Mouse (Mus musculus) adrenal gland (tissue): ENCODE data around the gene Hnf4a.
"Not testable (repeated sequence)": the region's sequence is repeated elsewhere in the genome, so short reads cannot be mapped to it uniquely, and the experiment has no call there.

Experiments used
- intact Hi-C: fragments of 180-260 bp; cut with DNase I; formaldehyde crosslinking; loops from one replicate; pipeline ENCODE4 v1.15.1; 2025
- long read RNA-seq, 2 experiments: library from polyadenylated mRNA; unstranded; transcript quantifications; one replicate each; pipeline ENCODE4 v2.0.0; 2020; ENCODE audit warnings: borderline replicate concordance in 1 of 2; ENCODE audit not compliant: insufficient replicate concordance in 1 of 2

Gene Hnf4a
- long read RNA-seq, experiment 1 = 0 reads
- long read RNA-seq, experiment 2 = 0 reads

DNA sequence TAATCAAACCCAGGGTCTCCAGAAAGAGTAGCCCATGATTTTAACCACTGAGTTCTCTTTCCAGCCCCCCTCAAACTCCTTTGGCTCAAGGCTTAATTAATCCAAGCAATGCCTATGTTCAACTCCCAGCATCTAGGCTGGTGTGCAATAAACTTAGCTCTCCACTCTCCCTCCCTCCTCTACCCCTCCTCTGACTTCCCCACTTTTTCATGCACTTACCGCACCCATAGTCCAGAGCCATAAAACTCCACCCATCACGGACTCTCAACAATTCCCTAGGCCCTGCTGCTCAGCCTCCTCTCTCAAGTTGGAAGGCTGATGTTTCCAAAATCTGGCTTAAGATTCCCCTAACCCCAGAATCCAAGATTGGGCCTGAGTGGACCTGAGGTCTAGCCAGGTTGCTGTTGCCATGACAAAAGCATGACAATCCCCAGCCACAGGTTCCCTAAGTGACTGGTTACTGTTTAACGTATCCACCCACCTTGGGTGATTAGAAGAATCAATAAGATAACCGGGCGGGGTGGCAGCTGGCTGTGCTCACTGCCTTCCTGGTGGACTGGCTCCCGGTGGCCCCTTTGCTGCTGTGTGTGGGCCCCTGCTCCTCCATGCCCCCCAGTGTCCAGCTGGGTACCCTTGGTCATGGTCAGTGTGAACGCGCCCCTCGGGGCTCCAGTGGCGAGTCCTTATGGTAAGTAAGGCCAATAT is at the start of gene Hnf4a:
TSS of gene Hnf4a (plus strand) at position 509 of the 705 bp plus-strand sequence.
- intact Hi-C loops = no loop called here

DNA sequence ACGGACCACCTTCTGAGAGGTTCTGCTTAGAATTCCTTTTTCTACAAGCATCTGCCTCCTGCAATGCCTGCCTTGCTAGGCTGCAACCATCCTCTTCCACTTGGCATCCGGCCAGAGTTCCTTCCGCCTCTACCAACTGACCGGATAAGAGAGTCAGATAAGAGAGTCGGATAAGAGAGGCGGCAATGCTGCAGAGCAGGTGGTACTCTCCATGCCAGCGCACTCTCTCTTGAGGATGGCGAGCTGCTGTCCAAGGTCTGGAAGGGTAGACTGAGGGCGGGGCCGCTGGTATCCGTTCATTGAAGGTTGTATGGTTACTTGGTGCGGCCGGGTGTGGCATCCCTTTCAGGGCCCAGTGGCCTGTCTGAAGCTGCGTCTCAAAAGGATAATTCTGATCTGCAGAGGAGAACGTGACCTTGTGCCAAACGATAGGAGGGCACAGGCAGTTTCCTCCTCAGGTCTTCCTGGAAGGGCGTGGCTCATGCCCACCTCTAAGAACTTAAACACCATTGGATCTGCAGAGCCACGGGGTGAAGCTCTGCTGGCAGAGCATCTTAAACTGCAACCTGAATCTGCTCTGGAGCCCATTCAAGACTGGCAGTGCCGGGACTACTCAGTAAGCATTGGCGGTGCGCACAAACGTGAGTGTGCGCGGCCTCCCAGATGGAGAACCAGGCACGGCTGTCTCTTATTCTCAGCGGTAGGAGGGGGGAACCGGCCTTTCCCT is 47.9 kb upstream of the Hnf4a start:
- intact Hi-C loops = no loop called here

DNA sequence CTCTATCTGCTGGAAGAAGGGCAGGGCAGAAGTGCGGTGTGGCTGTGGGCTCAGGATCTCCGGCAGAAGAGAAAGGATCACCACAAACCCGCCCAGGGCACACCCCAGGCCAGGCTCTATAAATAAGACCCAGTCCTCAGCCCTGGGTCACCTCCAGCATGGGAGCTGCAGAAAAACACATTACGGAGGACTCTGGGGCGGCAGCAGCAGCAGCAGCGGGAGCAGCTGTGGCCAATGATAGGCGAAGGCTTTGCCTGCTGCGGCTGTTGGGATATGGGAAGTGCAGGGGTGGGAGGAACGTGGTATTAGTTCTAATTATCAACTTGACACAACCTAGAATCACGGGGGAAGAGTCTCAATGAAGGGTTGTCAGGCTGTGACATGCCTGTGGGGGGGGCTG is 47.2 kb upstream of the Hnf4a start:
- intact Hi-C loops = no loop called here

DNA sequence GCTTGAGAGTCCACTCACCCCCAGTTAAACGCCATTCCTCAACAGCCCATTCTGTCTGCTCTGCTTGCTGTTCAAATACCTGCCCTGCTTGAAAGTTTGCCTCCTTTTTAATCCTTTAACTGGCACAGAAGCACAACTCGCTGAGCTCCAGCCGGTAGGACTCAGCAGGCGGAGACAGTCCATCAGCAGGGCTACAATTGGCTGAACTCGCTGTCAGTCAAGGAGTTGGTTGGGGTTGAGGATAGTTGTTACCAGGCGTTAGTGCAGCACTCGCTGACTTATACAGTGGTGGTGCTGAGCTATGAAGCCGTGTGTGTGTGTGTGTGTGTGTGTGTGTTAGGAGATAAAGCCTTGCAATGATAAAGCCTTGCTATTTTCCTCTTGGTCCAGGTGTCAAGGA is 46.0 kb upstream of the Hnf4a start:
- intact Hi-C loops = no loop called here

- intact Hi-C loops = not testable (repeated sequence)
These were observed 45.3 kb upstream of the Hnf4a start for GRCm38 (mm10) chr2:163461307-163461706.

- intact Hi-C loops = no loop called here
These were observed 44.2 kb upstream of the Hnf4a start for GRCm38 (mm10) chr2:163462386-163462785.

GRCm38 (mm10) chr2:163462801-163463200 is 43.8 kb upstream of the Hnf4a start:
- intact Hi-C loops = no loop called here

- intact Hi-C loops = no loop called here
These were observed 43.3 kb upstream of the Hnf4a start for GRCm38 (mm10) chr2:163463251-163463769.

DNA sequence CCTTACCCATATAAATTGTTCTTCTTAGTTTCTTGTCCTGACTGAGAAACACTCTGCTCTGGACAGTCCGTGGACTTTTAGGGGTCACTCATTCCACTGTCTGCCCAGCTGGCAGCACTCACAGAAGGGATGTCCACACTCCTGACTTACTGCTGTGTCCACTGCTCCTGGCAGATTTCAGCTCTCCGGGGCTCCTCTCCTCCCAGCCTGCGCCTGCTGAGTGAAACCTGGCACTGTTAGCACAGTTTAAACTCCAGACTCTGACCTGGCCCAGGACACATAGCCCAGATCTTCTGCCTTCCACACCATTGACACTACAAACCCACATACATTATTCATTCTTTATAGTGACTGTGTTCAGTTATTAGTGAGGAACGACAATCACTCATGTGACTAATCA is 42.6 kb upstream of the Hnf4a start:
- intact Hi-C loops = no loop called here

- intact Hi-C loops = no loop called here
These were observed 42.0 kb upstream of the Hnf4a start for GRCm38 (mm10) chr2:163464562-163464961.

- intact Hi-C loops = loop anchor here (5.0 kb wide), 1 partner anchor 44 kb away; the partner anchor contains the start of gene Oser1
These were observed 39.8 kb upstream of the Hnf4a start for GRCm38 (mm10) chr2:163466771-163467170.

DNA sequence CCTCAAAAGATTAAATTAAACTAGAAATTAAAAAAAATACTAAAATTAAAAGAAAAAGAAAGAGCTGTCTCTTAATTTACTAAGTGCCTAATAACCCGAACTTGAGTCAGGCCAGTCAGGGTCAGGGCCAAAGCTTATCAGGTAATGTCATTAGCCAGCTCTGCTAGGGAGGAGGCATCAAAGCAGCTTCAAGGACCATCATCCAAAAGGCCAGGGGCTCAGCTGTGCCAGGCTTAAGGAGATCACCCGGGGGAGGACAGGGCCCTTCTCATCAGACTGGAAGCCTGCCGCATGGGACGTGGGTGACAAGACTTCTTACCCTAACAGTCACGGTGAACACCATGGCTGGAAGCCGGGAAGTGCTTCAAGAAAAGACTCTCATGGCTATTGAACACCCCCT is 39.0 kb upstream of the Hnf4a start:
- intact Hi-C loops = loop anchor here (5.0 kb wide), 1 partner anchor 45 kb away; the partner anchor contains the start of gene Oser1

- intact Hi-C loops = loop anchor here (5.0 kb wide), 1 partner anchor 47 kb away; the partner anchor contains the start of gene Oser1
These were observed 37.7 kb upstream of the Hnf4a start for GRCm38 (mm10) chr2:163468866-163469265.

GRCm38 (mm10) chr2:163469711-163470110 is 36.9 kb upstream of the Hnf4a start:
- intact Hi-C loops = loop anchor here (5.0 kb wide), 1 partner anchor 47 kb away; the partner anchor contains the start of gene Oser1

GRCm38 (mm10) chr2:163471136-163471535 is 35.5 kb upstream of the Hnf4a start:
- intact Hi-C loops = no loop called here

DNA sequence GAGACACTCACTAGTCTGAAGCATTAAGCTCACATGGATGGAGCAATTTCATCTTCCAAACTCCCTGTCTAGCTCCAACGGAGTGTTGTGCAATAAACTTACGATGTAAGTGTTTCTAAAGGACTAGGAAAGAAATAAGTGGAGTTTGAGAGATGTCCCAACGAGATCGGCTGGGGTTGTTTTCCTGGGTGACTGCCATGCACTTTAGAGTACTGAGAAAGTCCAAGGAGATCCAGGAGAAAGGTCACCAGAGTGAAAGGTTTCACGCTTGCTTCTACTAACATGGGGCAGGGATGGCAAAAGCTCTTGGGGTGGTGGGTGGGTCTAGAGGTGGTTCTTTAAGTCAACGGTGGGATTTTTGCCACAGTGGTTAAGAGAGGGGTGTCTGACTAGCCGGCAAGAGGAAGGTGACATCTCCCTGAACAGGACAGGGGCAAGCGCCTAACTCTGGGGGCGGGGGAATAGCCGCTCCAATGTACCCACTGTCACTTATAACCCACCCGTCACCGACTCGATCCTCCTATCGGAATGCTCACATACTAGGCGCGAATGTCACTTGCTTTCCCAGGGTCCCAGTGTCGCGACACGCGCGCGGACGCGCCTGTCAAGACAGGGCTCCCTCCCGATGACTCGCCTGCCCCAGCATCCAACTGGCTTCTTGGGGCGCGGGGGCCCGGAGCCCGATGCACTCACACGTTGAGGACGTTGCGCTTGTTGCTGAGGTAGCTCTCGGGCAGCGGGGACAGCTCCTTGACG is 34.7 kb upstream of the Hnf4a start:
- intact Hi-C loops = no loop called here

GRCm38 (mm10) chr2:163472466-163472851 is 34.1 kb upstream of the Hnf4a start, which contains the start of gene Fitm2:
Gene Fitm2, minus strand, starts transcription at chr2:163472629.
- intact Hi-C loops = no loop called here

GRCm38 (mm10) chr2:163480191-163480825 is 26.3 kb upstream of the Hnf4a start:
- intact Hi-C loops = no loop called here

- intact Hi-C loops = no loop called here
These were observed 25.0 kb upstream of the Hnf4a start for GRCm38 (mm10) chr2:163481539-163482029.

DNA sequence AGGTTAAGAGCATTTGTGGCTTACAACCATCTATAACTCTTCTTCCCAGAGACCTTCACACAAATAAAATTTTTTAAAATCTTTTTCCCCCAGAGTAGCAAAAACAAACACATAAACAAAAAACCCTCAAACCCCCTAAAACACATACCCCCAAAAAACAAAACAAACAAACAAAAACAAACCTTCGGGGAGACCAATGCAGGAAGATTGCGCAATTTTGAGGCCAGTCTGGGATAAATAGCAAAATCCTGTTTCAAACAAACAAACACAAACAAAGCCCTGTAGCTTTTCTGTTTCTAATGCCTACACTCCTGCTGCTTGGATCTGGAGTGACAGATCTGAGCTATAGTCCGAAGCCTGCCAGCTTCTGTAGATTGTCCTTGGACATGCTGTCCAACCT is 19.2 kb upstream of the Hnf4a start:
- intact Hi-C loops = no loop called here
